Mouse (Mus musculus): ENCODE measurements around the gene Ulk3.

- TF ChIP-seq POLR2A (IDR thresholded peaks at IDR 0.05; ENCODE audit: insufficient read depth, low read depth, low read length) (no peak), CTCF (IDR thresholded peaks at IDR 0.05) (no peak)
These were observed 51.8 kb downstream of the Ulk3 start for GRCm38 (mm10) chr9:57641022-57641421.
